Mouse (Mus musculus): ENCODE measurements around the gene Syt12.

GRCm38 (mm10) chr19:4425610-4426366 is 51.5 kb downstream of the Syt12 start:
- TF ChIP-seq CTCF (IDR thresholded peaks at IDR 0.05; ENCODE audit: borderline replicate concordance, insufficient read depth, low read length), result 0 out of 2 replicates have a peak, but pooled peaks have one; percentile 20
- no peak for TF ChIP-seq POLR2A (IDR thresholded peaks at IDR 0.05; ENCODE audit: low read depth, low read length)
